Mouse (Mus musculus) spleen, postnatal 10 days (tissue): ENCODE results near the gene 9230104L09Rik.

Experiments used
- DNase-seq, 2 experiments: peaks; one replicate each; pipeline ENCODE4 v3.0.0; 2021 to 2022; ENCODE audit warnings: low spot score in 2 of 2

The 9230104L09Rik gene

GRCm38 (mm10) chr2:148864966-148865365 lies at the start of gene 9230104L09Rik:
Gene 9230104L09Rik (minus strand): TSS chr2:148865038.
- no peak for DNase-seq

- DNase-seq, result peak; percentile 30 to 60
Observed at GRCm38 (mm10) chr2:148902286-148902685, 37.4 kb upstream of the 9230104L09Rik start.

- DNase-seq, result no peak
Observed at GRCm38 (mm10) chr2:148900305-148900704, 35.5 kb upstream of the 9230104L09Rik start.

- no peak for DNase-seq
Observed at GRCm38 (mm10) chr2:148896219-148896618, 31.4 kb upstream of the 9230104L09Rik start.

DNA sequence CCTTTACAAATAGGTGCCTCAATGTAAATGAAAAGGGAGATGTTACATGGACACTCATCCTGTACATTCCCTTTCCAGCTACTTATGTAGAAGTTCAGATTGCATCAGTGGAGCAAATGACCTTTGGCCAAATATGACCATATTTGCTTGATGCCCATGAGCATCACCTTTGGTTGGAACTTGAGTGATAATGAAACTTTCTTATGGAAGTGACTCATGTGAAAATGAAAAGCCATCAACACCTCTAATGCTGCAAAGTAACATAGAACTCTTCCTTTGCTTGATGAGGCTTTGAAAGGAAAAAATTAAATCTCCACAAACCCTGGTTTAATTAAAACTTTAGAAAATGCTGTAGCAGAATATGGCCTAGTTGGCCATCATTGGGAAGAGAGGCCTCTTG lies 28.3 kb upstream of the 9230104L09Rik start:
- no peak for DNase-seq

- DNase-seq, result no peak
Observed at GRCm38 (mm10) chr2:148890021-148890851, 25.4 kb upstream of the 9230104L09Rik start.

DNA sequence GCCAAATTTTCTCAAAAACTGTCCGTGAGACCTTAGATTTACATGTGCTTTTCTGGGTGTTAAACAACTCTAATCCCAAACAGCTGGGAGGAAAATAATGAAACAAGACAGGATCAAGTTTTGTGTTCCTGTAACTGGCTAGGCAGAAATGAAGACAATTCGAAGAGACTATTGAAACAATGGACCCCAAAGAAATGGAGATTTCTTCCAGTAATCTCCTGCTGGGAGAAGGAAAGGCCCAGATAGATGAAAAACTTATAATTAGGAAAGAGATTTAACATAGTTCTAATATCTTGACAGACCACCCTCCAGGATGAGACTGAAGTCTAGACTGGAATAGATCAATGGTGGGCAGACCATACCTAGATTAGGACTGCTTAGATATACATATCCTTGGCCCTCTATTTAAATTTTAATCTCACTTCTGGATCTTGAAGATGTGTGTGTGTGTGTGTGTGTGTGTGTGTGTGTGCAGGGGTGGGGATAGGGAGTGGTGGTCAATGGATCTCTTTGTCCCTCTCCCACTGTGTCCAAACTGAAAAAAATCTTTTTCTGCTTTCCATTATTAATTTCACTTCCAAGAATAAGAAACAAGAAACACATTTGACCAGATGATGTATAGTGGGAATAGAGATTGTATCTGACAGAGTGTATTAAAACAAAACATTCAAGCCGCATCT lies 24.6 kb upstream of the 9230104L09Rik start:
- DNase-seq, result no peak

DNA sequence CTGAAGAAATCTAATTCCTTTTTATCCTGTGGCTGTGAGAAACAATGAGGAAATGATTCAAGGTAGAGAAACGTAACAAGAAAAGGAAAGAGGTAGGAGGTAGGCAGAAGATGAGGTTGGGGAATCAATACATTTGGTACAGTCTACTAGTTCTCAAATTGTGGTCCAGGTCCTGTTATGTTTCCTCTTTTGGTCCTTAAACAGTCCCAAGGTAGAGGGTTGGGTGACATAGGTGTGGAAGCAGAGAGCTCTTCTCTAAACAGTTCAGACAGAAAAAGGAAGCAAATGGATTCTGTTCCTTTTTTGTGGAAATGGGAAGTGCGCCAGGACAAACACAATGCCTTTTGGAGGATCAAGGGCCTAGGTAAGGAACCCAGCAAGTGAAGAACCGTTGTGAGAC lies 24.0 kb upstream of the 9230104L09Rik start:
- no peak for DNase-seq

DNA sequence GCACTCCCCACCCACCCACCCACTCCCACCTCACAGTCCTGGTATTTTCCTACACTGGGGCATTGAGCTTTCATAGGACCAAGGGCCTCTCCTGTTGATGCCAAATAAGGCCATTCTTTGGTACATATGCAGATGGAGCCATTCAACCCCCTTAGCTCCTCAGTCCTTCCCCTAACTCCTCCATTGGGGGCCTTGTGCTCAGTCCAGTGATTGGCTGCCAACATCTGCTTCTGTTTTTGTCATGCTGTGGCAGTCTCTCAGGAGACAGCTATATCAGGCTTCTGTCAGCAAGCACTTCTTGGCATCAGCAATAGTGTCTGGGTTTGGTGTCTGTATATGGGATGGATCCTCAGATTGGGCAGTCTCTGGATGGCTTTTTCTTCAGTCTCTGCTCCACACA lies 19.9 kb upstream of the 9230104L09Rik start:
- no peak for DNase-seq

DNA sequence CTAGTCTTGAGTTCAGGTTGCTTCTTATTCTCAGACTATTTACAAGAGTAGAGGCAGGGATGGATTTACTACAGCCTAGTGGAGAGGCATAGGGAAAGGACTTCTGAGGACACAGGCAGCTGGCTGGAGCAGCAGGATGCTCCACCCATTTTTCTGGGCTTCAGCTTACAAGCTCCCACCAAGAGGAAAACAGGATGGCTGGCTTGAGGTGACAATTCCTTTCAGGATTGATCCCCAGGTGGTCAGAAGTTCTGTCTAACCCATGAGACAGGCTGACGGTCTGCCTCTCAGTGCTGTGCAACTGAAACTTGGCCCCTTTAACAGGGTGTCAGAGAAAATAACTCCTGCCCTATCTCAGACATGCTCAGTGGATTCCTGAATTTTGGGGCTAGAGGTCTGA lies 14.4 kb upstream of the 9230104L09Rik start:
- DNase-seq, result no peak

GRCm38 (mm10) chr2:148878641-148879130 lies 13.8 kb upstream of the 9230104L09Rik start:
- no peak for DNase-seq

GRCm38 (mm10) chr2:148877016-148877770 lies 12.4 kb upstream of the 9230104L09Rik start:
- DNase-seq, result peak in 1 of 2 experiments; percentile 22

- peak; percentile 70 to 89 for DNase-seq
Observed at GRCm38 (mm10) chr2:148875335-148875811, 10.5 kb upstream of the 9230104L09Rik start, which contains the start of gene Cst3. Gene Cst3 (minus strand): TSS chr2:148875692.

GRCm38 (mm10) chr2:148874617-148875334 lies 9.9 kb upstream of the 9230104L09Rik start:
- DNase-seq, result no peak

DNA sequence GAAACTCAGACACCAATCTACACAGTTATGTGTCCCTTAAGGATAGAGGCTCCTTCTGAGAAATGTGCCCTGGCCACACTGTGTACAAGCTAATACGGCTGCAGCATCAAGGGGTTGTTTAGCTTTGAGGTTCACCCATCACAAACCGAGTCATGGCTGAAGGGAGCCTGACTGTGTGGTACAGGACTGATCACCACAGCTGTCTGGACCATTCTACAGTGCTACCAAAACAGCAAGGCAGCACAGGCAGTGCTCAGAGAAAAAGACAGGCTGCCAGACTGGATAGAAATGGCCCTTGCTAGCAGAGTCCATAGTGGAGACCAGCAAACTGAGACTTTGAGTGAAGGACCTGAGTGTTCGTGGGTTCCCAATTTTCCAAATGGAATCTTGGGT lies 9.4 kb upstream of the 9230104L09Rik start:
- no peak for DNase-seq

DNA sequence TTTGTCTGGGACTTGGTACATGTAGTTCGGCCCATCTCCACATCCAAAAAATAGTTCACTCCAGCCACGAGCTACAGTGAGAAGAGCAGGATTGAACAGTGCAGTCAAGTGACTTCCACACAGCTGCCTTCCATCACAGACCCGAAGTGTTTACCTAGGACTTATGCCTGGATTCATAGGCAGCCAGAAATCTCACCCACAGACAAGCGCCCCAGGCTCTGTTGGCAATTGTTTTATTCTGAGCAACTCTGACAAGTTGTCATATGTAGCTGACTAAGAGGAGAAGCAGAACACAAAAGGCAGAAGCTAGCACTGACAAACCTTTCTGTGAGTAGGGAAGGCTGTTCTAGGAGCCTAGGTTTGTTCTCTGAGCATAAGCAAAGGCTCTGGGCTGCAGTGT lies 8.0 kb upstream of the 9230104L09Rik start:
- no peak for DNase-seq

DNA sequence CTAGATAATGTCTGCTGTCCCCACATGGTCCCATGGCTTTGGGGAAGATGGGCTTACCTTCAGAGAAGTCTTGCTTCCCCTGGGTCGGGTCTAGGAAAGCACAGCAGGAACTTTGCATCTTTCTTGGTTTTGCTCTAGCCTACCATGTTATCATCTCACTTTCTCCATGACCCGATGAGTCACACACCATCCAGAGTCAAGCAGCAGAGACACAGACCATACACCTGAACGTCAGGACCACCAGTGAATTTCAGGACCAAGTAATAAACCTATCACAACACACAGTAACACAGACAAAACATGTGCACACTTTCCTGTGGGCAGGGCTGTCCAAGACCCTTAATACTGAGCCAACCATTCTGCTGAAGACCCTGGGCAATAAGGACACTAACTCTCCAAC lies 5.7 kb upstream of the 9230104L09Rik start:
- no peak for DNase-seq

- no peak for DNase-seq
Observed at GRCm38 (mm10) chr2:148868959-148869358, 4.1 kb upstream of the 9230104L09Rik start.

DNA sequence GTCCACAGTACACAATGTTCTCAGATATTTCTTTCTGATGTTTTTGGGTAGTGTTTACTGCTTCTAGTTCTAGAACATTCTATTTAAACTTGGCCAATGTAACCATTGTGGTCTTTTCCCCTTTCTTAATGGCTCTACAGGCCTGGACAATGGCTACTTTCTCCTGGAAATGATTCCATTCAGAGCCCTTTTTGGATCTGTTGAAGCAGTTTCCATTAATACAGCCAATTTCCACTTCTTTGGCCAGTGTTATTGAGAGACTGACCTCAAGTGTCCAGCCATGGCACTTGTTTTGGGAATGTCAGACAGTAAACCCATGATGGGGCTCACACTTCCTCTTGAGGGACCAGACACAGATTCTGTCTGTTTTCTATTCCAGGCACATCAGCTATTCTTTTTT lies 3.1 kb downstream of the 9230104L09Rik start:
- DNase-seq, result no peak

GRCm38 (mm10) chr2:148860993-148861392 lies 3.8 kb downstream of the 9230104L09Rik start:
- no peak for DNase-seq

DNA sequence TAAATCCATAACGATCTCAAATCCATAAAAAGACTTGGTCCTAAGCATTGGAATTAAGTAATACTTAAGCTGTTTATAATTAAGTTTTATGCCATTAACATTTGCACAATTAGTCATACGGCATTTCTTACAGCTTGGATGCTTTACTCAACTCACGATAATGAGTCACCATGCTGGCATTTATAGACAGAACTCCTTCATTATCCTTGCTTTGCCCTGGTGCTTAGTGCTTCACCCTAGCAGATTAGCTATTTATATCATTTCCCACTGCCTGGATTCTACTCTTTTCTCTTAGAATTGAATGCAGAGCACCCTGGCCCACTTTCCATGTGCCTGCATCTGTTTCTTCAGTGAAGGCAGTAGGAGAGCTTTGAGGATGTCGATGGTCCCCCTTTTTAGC lies 7.3 kb downstream of the 9230104L09Rik start:
- DNase-seq, result no peak
